Mouse (Mus musculus) G1E (cell line): ENCODE data around the gene Shmt2. TPM values are rescaled to one million over a fixed set of nuclear protein-coding genes. Genes with fewer than 3 reads are reported as not detected.

Source experiments
- ATAC-seq: 2 replicates; pipeline ENCODE4 v1.8.0; 2016; ENCODE audit warnings: mild to moderate bottlenecking; ENCODE audit not compliant: insufficient number of reproducible peaks, poor library complexity, low FRiP score, severe bottlenecking; ENCODE audit errors: extremely low read depth
- DNase-seq: peaks from one replicate; pipeline ENCODE4 v3.0.0; 2012; ENCODE audit warnings: low spot score
- H3K27me3 ChIP-seq: 2 replicates; pipeline ENCODE4 v1.6.1; 2012; ENCODE audit warnings: mild to moderate bottlenecking, low read length, inconsistent platforms; ENCODE audit not compliant: insufficient read depth
- H3K36me3 ChIP-seq: replicated peaks from 2 replicates; pipeline ENCODE3; 2012; ENCODE audit warnings: mild to moderate bottlenecking, inconsistent platforms
- H3K4me1 ChIP-seq: 2 replicates; pipeline ENCODE4 v1.6.1; 2012; ENCODE audit warnings: low read depth, low read length, inconsistent platforms, mixed read lengths; ENCODE audit not compliant: insufficient read depth
- H3K4me3 ChIP-seq: 2 replicates; pipeline ENCODE4 v1.5.1; 2012; ENCODE audit warnings: low read depth, mild to moderate bottlenecking, inconsistent platforms, low read length, moderate library complexity, mixed read lengths
- H3K9me3 ChIP-seq: replicated peaks from 2 replicates; pipeline ENCODE4 v1.6.1; 2012; ENCODE audit warnings: inconsistent platforms
- CTCF ChIP-seq: IDR thresholded peaks from 2 replicates; pipeline ENCODE4 v1.5.1; 2012; ENCODE audit warnings: low read depth, low read length, inconsistent platforms, mixed read lengths
- GATA1 ChIP-seq: IDR thresholded peaks from 2 replicates; pipeline ENCODE4 v1.6.1; 2012; ENCODE audit warnings: borderline replicate concordance, low read length, inconsistent platforms, mixed read lengths
- GATA2 ChIP-seq: IDR thresholded peaks from 2 replicates; pipeline ENCODE4 v1.6.1; 2012; ENCODE audit warnings: low read depth, low read length, inconsistent platforms, borderline replicate concordance
- POLR2AphosphoS5 ChIP-seq: IDR thresholded peaks from 2 replicates; pipeline ENCODE4 v1.6.1; 2012; ENCODE audit warnings: low read depth, low read length, inconsistent platforms; ENCODE audit not compliant: insufficient replicate concordance
- TAL1 ChIP-seq: conservative IDR thresholded peaks from 2 replicates; pipeline ENCODE4 v1.6.1; 2012; ENCODE audit warnings: low read depth, low read length, inconsistent platforms, mixed read lengths
- polyA plus RNA-seq: library from polyadenylated mRNA; stranded (reverse); fragments of >175 nt; gene quantifications from 2 replicates; pipeline ENCODE4 v1.2.3, GENCODE M21; 2012
- total RNA-seq, 2 experiments: library from RNA; stranded (forward) in 1 of 2; stranded (reverse) in 1 of 2; fragments of 200-1000 nt in 1 of 2; fragments of >200 nt in 1 of 2; fragmentation: Nextera tagmentation in 1 of 2; gene quantifications; 2 replicates each; pipeline ENCODE4 v1.2.3; 2014 to 2017

The Shmt2 gene
- total and polyA plus RNA-seq, 3 experiments = 238 to 702 (median 338) TPM

GRCm38 (mm10) chr10:127472722-127473121 is 49.5 kb downstream of the Shmt2 start:
- peaks cover 83% of the 10 kb centered on the region for H3K36me3 ChIP-seq
- no peak for DNase-seq
- H3K27me3 ChIP-seq = no peaks in the 10 kb centered on the region
- H3K4me3 ChIP-seq = no peak overlapping the region
- ATAC-seq = no peak
- H3K4me1 ChIP-seq = no peaks in the 10 kb centered on the region
- TF ChIP-seq POLR2AphosphoS5 (no peak), CTCF (no peak), TAL1 (no peak), GATA2 (no peak)
- H3K9me3 ChIP-seq = no peaks in the 10 kb centered on the region

- H3K4me1 ChIP-seq = no peaks in the 10 kb centered on the region
- H3K36me3 ChIP-seq = peaks cover 79% of the 10 kb centered on the region
- DNase-seq = no peak
- H3K4me3 ChIP-seq = no peak overlapping the region
- H3K9me3 ChIP-seq = no peaks in the 10 kb centered on the region
- H3K27me3 ChIP-seq = no peaks in the 10 kb centered on the region
- TF ChIP-seq GATA2 (no peak), CTCF (no peak), TAL1 (no peak), POLR2AphosphoS5 (no peak), GATA1 (no peak)
- no peak for ATAC-seq
These were observed 50.8 kb downstream of the Shmt2 start for GRCm38 (mm10) chr10:127471281-127471988.

Other genes with a start within 250 kb of the Shmt2 start
- gene Mbd6, start 233.4 kb downstream of the Shmt2 start, total RNA-seq (2014; fragmentation: Nextera tagmentation) = 107 and 121 TPM in 2 replicates
- 4.1 and 6.6 TPM in 2 replicates for gene Mbd6, start 233.4 kb downstream of the Shmt2 start, total RNA-seq (2017)
- gene Mbd6, start 233.4 kb downstream of the Shmt2 start, polyA plus RNA-seq = 239 and 302 TPM in 2 replicates
- 97.3 and 102 TPM in 2 replicates for gene Mars, start 210.7 kb downstream of the Shmt2 start, total RNA-seq (2014; fragmentation: Nextera tagmentation)
- gene Mars, start 210.7 kb downstream of the Shmt2 start, total RNA-seq (2017) = 109 and 144 TPM in 2 replicates
- gene Mars, start 210.7 kb downstream of the Shmt2 start, polyA plus RNA-seq = 104 and 108 TPM in 2 replicates
- 43.3 and 43.7 TPM in 2 replicates for gene Arhgap9, start 200.5 kb downstream of the Shmt2 start, total RNA-seq (2014; fragmentation: Nextera tagmentation)
- gene Arhgap9, start 200.5 kb downstream of the Shmt2 start, total RNA-seq (2017) = 89.2 and 100 TPM in 2 replicates
- 54.8 and 59.5 TPM in 2 replicates for gene Arhgap9, start 200.5 kb downstream of the Shmt2 start, polyA plus RNA-seq
- 0.23 and 0.24 TPM in 2 replicates for gene Gli1, start 180.5 kb downstream of the Shmt2 start, total RNA-seq (2014; fragmentation: Nextera tagmentation)
- gene Gli1, start 180.5 kb downstream of the Shmt2 start, total RNA-seq (2017) = 0.11 TPM in 1 of 2 replicates, not detected in the other
- gene Gli1, start 180.5 kb downstream of the Shmt2 start, polyA plus RNA-seq = 0.15 and 0.18 TPM in 2 replicates
- not detected in 2 replicates for gene Inhbe, start 168.0 kb downstream of the Shmt2 start, total RNA-seq (2014; fragmentation: Nextera tagmentation)
- gene Inhbe, start 168.0 kb downstream of the Shmt2 start, total RNA-seq (2017) = 0.06 and 0.11 TPM in 2 replicates
- 0.01 TPM in 2 replicates for gene Inhbe, start 168.0 kb downstream of the Shmt2 start, polyA plus RNA-seq
- gene Inhbc, start 152.0 kb downstream of the Shmt2 start, total RNA-seq (2014; fragmentation: Nextera tagmentation) = not detected in 2 replicates
- 0.05 TPM in 1 of 2 replicates, not detected in the other for gene Inhbc, start 152.0 kb downstream of the Shmt2 start, total RNA-seq (2017)
- gene Inhbc, start 152.0 kb downstream of the Shmt2 start, polyA plus RNA-seq = not detected in 2 replicates
- gene R3hdm2, start 142.1 kb downstream of the Shmt2 start, total RNA-seq (2014; fragmentation: Nextera tagmentation) = 95.6 and 123 TPM in 2 replicates
- gene R3hdm2, start 142.1 kb downstream of the Shmt2 start, total RNA-seq (2017) = 14.8 and 15.6 TPM in 2 replicates
- gene R3hdm2, start 142.1 kb downstream of the Shmt2 start, polyA plus RNA-seq = 97.4 and 119 TPM in 2 replicates
- gene Stac3, start 20.8 kb downstream of the Shmt2 start, total RNA-seq (2014; fragmentation: Nextera tagmentation) = 1.2 TPM in 1 of 2 replicates, not detected in the other
- 0.60 and 0.93 TPM in 2 replicates for gene Stac3, start 20.8 kb downstream of the Shmt2 start, total RNA-seq (2017)
- gene Stac3, start 20.8 kb downstream of the Shmt2 start, polyA plus RNA-seq = 0.07 and 0.17 TPM in 2 replicates
- gene Ndufa4l2, start 7.5 kb downstream of the Shmt2 start, total RNA-seq (2014; fragmentation: Nextera tagmentation) = 976 and 1,076 TPM in 2 replicates
- gene Ndufa4l2, start 7.5 kb downstream of the Shmt2 start, total RNA-seq (2017) = 238 and 262 TPM in 2 replicates
- 1,245 and 1,719 TPM in 2 replicates for gene Ndufa4l2, start 7.5 kb downstream of the Shmt2 start, polyA plus RNA-seq
- not detected in 2 replicates for gene Nxph4, start 12.1 kb upstream of the Shmt2 start, total RNA-seq (2014; fragmentation: Nextera tagmentation)
- gene Nxph4, start 12.1 kb upstream of the Shmt2 start, total RNA-seq (2017) = 0.06 and 0.11 TPM in 2 replicates
- gene Nxph4, start 12.1 kb upstream of the Shmt2 start, polyA plus RNA-seq = 0.22 and 0.40 TPM in 2 replicates
- 0.30 TPM in 1 of 2 replicates, not detected in the other for gene Lrp1, start 98.7 kb upstream of the Shmt2 start, total RNA-seq (2014; fragmentation: Nextera tagmentation)
- 0.06 and 0.27 TPM in 2 replicates for gene Lrp1, start 98.7 kb upstream of the Shmt2 start, total RNA-seq (2017)
- gene Lrp1, start 98.7 kb upstream of the Shmt2 start, polyA plus RNA-seq = 0.67 and 0.86 TPM in 2 replicates
- gene Stat6, start 120.5 kb upstream of the Shmt2 start, total RNA-seq (2014; fragmentation: Nextera tagmentation) = 44.0 and 55.0 TPM in 2 replicates
- gene Stat6, start 120.5 kb upstream of the Shmt2 start, total RNA-seq (2017) = 84.0 and 90.5 TPM in 2 replicates
- gene Stat6, start 120.5 kb upstream of the Shmt2 start, polyA plus RNA-seq = 65.5 and 69.5 TPM in 2 replicates
- gene Nemp1, start 144.5 kb upstream of the Shmt2 start, total RNA-seq (2014; fragmentation: Nextera tagmentation) = 41.9 and 57.6 TPM in 2 replicates
- gene Nemp1, start 144.5 kb upstream of the Shmt2 start, total RNA-seq (2017) = 36.2 and 40.4 TPM in 2 replicates
- gene Nemp1, start 144.5 kb upstream of the Shmt2 start, polyA plus RNA-seq = 5.5 and 5.6 TPM in 2 replicates
- 28.6 and 31.6 TPM in 2 replicates for gene Nab2, start 146.1 kb upstream of the Shmt2 start, total RNA-seq (2014; fragmentation: Nextera tagmentation)
- 41.0 and 41.8 TPM in 2 replicates for gene Nab2, start 146.1 kb upstream of the Shmt2 start, total RNA-seq (2017)
- 92.3 and 106 TPM in 2 replicates for gene Nab2, start 146.1 kb upstream of the Shmt2 start, polyA plus RNA-seq
- 0.23 and 3.1 TPM in 2 replicates for gene Myo1a, start 182.7 kb upstream of the Shmt2 start, total RNA-seq (2014; fragmentation: Nextera tagmentation)
- gene Myo1a, start 182.7 kb upstream of the Shmt2 start, total RNA-seq (2017) = 0.16 and 0.23 TPM in 2 replicates
- gene Myo1a, start 182.7 kb upstream of the Shmt2 start, polyA plus RNA-seq = 0.09 TPM in 1 of 2 replicates, not detected in the other
- gene Tac2, start 202.0 kb upstream of the Shmt2 start, total RNA-seq (2014; fragmentation: Nextera tagmentation) = not detected in 2 replicates
- gene Tac2, start 202.0 kb upstream of the Shmt2 start, total RNA-seq (2017) = not detected in 2 replicates
- gene Tac2, start 202.0 kb upstream of the Shmt2 start, polyA plus RNA-seq = not detected in 2 replicates
- gene Zbtb39, start 217.1 kb upstream of the Shmt2 start, total RNA-seq (2014; fragmentation: Nextera tagmentation) = 16.1 and 17.2 TPM in 2 replicates
- 3.9 and 4.0 TPM in 2 replicates for gene Zbtb39, start 217.1 kb upstream of the Shmt2 start, total RNA-seq (2017)
- gene Zbtb39, start 217.1 kb upstream of the Shmt2 start, polyA plus RNA-seq = 3.0 and 3.6 TPM in 2 replicates
- not detected in 2 replicates for gene Gpr182, start 229.3 kb upstream of the Shmt2 start, total RNA-seq (2014; fragmentation: Nextera tagmentation)
- gene Gpr182, start 229.3 kb upstream of the Shmt2 start, total RNA-seq (2017) = 0.17 TPM in 1 of 2 replicates, not detected in the other
- gene Gpr182, start 229.3 kb upstream of the Shmt2 start, polyA plus RNA-seq = not detected in 2 replicates
- 0.30 TPM in 1 of 2 replicates, not detected in the other for gene Rdh1, start 237.3 kb upstream of the Shmt2 start, total RNA-seq (2014; fragmentation: Nextera tagmentation)
- 0.05 and 0.06 TPM in 2 replicates for gene Rdh1, start 237.3 kb upstream of the Shmt2 start, total RNA-seq (2017)
- gene Rdh1, start 237.3 kb upstream of the Shmt2 start, polyA plus RNA-seq = not detected in 2 replicates
- gene Rdh16f1, start 237.3 kb upstream of the Shmt2 start, total RNA-seq (2014; fragmentation: Nextera tagmentation) = not detected in 2 replicates
- not detected in 2 replicates for gene Rdh16f1, start 237.3 kb upstream of the Shmt2 start, total RNA-seq (2017)
- not detected in 2 replicates for gene Rdh16f1, start 237.3 kb upstream of the Shmt2 start, polyA plus RNA-seq